Mouse (Mus musculus) brain, embryonic 14.5 days (tissue): ENCODE results near the gene Hoxd12. TPM values are rescaled to one million over a fixed set of nuclear protein-coding genes. Genes with fewer than 3 reads are reported as not detected.

Experiments
- DNase-seq: peaks from one replicate; pipeline ENCODE4 v3.0.0-alpha.2; 2011; ENCODE audit warnings: low read depth
- CTCF ChIP-seq: fragments of 200-500 bp; IDR thresholded peaks from 2 replicates; pipeline ENCODE4 v1.5.1; 2012; ENCODE audit warnings: inconsistent platforms, mild to moderate bottlenecking, moderate library complexity, borderline replicate concordance; ENCODE audit not compliant: insufficient read depth, insufficient read length; ENCODE audit errors: extremely low read depth
- POLR2A ChIP-seq: fragments of 200-500 bp; IDR thresholded peaks from 2 replicates; pipeline ENCODE4 v1.6.1; 2012; ENCODE audit warnings: mild to moderate bottlenecking, inconsistent platforms, borderline replicate concordance; ENCODE audit not compliant: poor library complexity, insufficient read depth, insufficient read length, severe bottlenecking; ENCODE audit errors: extremely low read depth
- polyA plus RNA-seq: library from polyadenylated mRNA; depleted of rRNA; stranded (reverse); fragments of >200 nt; gene quantifications from 2 replicates; pipeline ENCODE4 v1.2.3, GENCODE M21; 2012

Gene Hoxd12
- polyA plus RNA-seq, 1 experiment: not detected

DNA sequence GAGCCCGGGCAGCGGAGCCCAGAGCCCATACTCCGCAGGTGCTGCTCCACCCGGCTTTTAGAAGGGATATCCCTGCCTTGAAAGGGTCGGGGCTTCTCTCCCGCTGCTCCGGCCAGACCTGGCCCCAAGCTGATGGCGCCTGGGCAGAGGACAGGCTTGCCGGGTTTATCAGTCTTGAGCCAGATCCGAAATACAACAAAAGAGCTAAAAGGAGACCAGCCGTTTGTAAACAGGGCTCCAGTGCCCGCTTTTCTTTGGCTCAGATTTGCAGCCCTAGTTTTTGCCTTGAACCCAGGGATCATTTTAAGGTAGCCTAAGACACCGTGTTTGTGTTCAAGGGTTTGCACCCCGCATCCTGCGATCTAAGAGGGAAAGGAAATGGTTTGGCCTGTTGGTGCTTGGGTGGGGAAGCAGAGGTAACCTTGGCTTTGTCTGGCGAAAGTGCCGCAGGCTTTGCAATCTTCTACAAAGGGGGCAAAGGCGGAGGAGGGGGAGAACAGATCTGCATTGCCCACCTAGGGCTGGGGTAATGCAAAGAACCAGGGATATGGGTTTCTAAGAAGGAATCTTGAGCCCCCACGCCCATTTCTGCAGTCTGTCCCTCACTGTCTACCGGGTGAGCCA is 18.1 kb downstream of the Hoxd12 start:
- TF ChIP-seq POLR2A: no peak
- no peak for DNase-seq

DNA sequence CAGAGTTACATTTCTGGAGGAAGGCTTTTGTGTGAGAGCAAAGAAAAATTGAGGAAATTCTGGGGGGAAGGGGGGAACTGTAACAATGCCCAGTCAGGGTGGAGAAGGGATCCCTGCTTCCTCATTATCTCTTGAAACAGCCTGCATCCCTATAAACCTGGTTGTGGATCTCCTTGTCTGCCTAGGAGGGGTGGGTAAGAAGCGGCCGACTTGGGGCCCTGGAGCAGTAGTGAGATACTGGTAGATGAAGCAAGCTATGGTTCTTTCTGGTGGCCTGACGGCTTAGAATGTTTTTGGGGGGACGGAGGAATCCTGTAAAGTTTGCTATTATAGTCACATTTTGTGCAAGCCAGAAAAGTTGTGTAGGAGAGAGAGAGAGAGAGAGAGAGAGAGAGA is 18.6 kb downstream of the Hoxd12 start:
- no peak for DNase-seq
- TF ChIP-seq CTCF (no peak), POLR2A (no peak)

DNA sequence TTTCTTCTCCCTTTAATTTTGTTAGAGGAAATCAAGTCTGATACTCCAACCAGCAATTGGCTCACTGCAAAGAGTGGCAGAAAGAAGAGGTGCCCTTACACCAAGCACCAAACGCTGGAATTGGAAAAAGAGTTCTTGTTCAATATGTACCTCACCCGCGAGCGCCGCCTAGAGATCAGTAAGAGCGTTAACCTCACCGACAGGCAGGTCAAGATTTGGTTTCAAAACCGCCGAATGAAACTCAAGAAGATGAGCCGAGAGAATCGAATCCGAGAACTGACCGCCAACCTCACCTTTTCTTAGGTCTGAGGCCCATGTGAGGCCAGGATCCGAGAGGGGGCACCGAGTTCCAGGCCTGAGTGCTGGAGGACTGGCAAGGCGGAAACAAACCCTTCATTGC is 19.3 kb downstream of the Hoxd12 start:
- DNase-seq: no peak
- no peak for TF ChIP-seq POLR2A
- TF ChIP-seq CTCF: peak; percentile 36; the same call in 1 of the 2 replicates

- TF ChIP-seq POLR2A (no peak), CTCF (no peak)
- DNase-seq: no peak
These were observed 20.6 kb downstream of the Hoxd12 start for GRCm38 (mm10) chr2:74695383-74695782.

GRCm38 (mm10) chr2:74695813-74696430 is 21.1 kb downstream of the Hoxd12 start:
- no peak for TF ChIP-seq CTCF
- TF ChIP-seq POLR2A: no peak
- no peak for DNase-seq

DNA sequence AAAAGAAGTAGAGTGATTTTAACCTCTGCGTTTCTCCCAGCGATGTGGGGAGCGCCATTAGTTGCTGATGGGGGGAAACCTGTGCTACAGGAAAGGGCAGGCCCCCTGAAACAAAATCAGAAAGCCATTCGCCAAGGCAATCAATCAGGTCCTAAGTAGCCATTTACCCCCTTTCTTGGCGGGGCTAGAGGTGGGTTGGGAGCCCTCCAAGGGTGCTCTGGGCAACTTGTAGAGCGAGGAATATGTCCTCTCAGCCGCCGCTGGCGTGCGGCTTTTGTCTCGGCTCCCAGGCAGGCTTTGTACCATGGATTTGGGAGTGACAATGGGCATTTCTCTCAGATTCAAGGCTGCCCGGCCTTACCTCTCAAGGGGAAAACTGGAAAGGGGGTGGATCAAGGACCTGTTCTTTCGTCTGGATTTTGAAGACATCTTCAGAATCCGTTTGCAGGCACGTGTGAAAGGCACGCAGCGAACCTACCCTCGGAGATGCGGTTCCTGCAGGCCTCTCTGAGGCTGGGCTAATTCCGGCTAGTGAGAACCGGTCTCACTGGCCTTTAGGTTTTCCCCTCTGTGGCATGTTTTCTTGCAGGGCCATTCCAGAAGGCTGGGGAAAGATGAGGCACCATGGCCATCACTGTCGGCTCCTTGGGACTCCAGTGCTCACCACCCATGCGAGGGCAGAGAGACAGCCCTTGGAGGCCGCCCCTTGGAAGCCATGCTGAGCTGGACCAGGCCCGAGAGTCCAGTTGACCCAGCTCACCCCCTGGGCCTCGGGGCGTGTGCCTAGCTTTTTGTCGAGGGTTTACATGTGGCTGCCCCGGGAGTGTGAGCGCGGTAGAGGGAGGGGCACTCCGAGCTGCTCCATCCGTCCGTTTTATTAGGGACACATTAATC is 21.9 kb downstream of the Hoxd12 start:
- no peak for TF ChIP-seq POLR2A
- DNase-seq: no peak

DNA sequence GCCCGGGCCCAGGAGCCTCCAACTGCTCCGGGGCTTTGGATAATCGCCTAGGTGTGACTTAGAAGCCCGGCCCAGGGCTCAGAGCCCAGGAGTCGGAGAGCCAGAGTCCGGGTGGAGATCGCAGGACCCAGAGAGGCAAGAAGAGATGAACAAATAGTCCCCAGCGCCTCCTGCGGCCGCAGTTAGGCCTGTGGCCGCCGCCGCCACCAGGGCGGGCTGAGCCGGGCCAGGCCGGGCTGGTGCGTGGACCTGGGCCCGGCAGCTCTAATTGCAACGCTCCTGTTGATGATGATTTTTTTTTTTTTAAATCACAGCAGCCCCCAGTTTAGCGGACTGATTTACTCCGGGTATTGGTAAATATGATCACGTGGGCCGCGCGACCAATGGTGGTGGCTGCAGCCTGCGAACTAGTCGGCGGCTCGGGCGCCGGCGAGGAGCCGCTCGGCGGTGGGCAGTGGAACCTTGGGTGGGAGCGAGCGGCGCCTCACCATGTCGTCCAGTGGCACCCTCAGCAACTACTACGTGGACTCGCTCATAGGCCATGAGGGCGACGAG is 22.8 kb downstream of the Hoxd12 start, which contains the start of gene Hoxd9:
Gene Hoxd9, plus strand, starts transcription at position 161 of the 555 bp plus-strand sequence.
- peak; percentile 69 for DNase-seq
- TF ChIP-seq POLR2A (no peak), CTCF (peak; percentile 24; the same call in 1 of the 2 replicates)

DNA sequence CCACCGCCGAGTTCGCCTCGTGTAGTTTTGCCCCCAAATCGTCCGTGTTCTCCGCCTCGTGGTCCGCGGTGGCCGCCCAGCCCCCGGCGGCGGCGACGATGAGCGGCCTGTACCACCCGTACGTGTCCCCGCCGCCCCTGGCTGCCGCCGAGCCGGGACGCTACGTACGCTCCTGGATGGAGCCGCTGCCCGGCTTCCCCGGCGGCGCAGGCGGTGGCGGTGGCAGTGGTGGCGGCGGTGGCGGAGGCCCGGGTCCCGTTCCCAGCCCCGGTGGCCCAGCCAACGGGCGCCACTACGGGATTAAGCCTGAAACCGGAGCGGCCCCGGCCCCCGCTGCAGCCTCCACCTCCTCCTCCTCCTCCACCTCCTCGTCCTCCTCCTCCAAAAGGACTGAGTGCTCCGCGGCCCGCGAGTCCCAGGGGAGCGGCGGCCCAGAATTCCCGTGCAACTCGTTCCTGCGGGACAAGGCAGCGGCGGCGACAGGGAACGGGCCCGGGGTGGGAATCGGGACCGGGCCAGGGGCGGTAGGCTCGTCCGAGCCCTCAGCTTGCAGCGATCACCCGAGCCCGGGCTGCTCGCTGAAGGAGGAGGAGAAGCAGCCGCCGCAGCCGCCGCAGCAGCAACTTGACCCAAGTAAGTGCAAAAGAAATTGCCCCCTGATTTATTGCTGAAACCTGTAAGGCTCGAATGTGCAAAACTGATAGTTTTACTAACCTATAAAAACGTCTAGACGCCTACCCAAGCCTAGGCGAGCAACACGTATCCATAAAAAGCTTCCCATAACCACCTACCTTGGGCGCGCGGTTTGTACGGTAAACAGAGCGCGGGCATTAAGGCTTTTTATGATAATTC is 23.6 kb downstream of the Hoxd12 start:
- peak; percentile 52 for DNase-seq
- TF ChIP-seq POLR2A (no peak), CTCF (no peak)

- TF ChIP-seq CTCF: no peak
- no peak for TF ChIP-seq POLR2A
- no peak for DNase-seq
These were observed 24.2 kb downstream of the Hoxd12 start for GRCm38 (mm10) chr2:74699053-74699430.

GRCm38 (mm10) chr2:74699664-74700545 is 25.1 kb downstream of the Hoxd12 start:
- TF ChIP-seq POLR2A: no peak
- no peak for TF ChIP-seq CTCF
- DNase-seq: no peak
